Mouse (Mus musculus) brain, embryonic 18.5 days (tissue): ENCODE measurements at regions not wholly inside any gene's neighbourhood (a gene's known extent, or its start where the extent isn't known, plus 50 kb on each side); places are given as distances from the start of the nearest gene placed in this dataset.

Experiments used
- DNase-seq: peaks from one replicate; pipeline ENCODE4 v3.0.0-alpha.2; 2012; ENCODE audit warnings: low read depth, low spot score

DNA sequence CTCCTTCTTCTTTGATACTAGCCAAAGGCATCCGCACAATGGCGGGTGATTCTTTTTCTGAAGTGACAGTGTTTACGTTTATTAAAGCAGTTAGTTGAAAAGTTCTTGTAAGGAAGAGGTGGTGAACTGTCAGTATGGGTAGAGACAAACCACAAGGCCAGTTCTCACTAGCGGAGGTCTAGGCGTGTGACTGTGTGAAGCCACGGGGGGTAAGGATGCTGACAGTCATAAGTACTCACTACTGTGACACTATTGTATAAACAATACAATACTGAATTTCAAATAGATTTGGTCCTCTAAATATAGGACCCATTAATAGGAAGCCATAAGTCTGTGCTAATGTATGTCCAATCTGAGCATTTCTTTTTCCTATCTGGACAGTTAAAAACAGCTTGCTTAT lies 161.9 kb downstream of the Cxcl12 start:
- DNase-seq: no peak

- DNase-seq: no peak
These were observed 162.5 kb downstream of the Cxcl12 start for GRCm38 (mm10) chr6:117330726-117331360.

DNA sequence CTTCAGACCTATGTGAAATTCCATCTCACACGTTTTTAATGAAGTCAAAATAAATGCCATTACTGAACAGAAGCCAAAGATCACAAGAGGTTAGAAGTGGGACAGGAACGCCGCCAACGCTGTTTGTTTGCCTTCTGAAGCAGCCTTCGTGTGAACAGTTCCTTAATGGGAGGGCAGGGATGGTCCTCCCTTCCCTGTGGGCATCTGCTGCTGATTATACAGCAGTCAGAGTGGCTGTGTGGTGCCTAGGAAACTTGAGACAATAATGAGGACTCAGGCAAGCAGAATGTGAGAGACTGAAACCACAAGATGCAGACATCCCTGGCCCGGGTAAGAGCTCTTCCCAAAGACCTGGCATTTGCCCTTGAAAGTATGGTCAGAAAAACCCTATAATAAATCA lies 164.3 kb downstream of the Cxcl12 start:
- DNase-seq: no peak

GRCm38 (mm10) chr6:117342123-117342522 lies 173.8 kb downstream of the Cxcl12 start:
- DNase-seq: no peak

DNA sequence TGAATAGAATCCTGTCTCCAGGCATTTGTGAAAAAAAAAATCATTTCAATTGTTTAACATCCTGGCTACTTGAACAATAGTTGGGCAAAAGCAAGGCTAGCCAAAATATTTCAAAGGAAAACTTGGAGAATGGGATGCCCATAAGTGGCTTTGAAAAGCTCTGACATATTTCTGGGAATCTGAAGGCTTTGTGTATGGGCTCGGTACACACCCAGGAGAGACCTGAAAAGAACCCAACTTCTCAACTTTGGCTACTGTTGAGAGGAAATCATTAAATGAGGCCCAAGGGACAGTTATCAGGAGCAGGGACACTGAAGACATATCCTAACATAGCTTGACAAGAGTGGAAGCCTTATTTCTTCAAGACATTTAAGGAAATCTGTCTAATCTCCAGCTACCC lies 179.0 kb downstream of the Cxcl12 start:
- no peak for DNase-seq

DNA sequence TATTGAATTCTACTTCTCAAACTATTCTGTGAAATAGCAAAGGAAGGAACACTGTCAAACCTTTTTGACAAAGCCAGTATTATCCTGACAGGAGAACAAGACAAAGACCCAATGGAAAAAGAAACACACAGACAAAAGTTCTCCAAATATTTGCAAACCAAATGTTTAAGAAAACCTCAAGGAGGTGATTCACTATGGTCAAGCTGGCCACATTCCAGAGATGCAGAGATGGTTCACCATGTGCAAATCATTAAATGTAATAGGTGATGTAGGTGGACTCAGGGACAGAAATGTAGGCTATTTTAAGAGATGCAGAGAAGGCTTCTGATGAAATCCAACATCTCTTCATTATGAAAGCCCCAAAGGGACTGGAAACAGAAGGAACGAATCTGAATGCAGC lies 183.5 kb downstream of the Cxcl12 start:
- DNase-seq: no peak

DNA sequence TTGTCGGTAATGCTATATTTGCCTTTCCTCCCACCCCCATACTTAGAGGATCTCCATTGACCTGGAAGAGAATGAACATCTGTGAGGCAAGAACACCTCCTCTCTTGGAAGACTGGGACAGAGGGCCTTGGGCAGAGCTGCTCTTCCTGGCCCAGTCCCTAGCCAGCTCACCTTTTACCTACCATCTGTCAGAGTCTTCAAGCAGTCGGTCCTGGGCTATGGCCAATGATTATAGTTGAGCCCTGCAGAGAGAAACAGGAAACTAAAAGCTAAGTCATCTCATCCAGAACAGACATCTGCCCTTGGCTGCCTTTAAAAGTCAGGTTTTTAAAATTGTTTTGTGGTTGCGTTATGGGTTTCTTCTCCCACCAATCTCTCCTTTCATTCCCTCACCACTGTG lies 184.8 kb downstream of the Cxcl12 start:
- DNase-seq: no peak

DNA sequence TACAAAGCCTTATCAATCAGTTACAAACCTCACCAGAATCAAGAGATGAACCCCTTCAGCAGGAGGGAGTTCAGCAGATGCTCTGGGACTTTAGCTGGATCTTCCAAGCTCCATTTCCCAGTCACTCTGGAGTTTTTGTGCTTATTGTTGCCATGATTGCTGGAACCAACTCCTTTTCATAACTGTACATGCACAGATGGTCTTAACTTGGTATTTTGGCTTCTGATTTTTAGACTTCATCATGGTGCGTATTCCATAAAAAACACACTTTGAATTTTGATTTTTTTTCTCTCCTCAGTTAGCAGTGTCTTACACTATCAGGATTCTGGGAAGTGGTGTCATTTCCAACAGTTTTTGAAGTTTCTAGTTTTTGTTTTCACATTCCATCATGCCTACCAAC lies 187.8 kb downstream of the Cxcl12 start:
- DNase-seq: peak; percentile 60

DNA sequence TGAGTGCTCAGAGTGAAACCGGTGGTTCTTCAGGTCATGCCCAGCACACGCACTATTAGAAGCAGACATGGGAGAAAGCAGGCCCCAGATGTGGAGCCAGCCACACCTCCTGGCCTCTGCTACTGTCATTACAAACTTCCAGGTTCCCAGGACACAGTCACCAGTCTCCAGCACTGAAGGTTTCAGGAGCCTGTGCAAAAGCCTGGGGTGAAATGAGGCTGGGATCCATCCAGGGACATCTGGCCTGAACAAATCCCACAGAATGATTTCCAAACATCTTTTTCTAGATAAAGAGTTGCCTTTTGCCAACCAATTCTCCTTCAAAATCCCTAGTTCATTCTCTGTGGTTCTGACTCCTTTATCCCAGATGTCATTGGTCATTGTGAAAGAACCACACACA lies 191.1 kb downstream of the Cxcl12 start:
- no peak for DNase-seq

DNA sequence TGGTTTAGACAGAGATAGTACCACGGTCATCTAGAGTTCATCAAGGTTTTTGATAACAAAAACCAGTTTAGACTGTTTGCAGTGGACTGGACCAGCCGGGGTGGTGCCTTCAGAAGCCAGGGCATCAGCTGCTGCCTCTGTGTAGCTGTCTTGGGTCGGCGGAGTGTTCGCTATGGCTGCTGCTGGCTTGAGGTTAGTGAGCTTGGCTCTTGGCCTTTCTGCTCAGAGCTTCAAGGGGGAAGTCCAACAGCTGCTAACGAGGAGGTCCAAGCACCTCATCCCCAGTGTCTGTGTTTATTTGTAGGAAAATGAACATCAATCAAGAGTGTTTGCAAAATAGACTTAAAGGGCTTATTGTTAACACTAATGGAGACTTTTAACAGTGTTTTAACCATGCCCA lies 198.2 kb downstream of the Cxcl12 start:
- DNase-seq: no peak

- DNase-seq: no peak
These were observed 207.7 kb downstream of the Cxcl12 start for GRCm38 (mm10) chr6:117375989-117376388.

GRCm38 (mm10) chr6:117379904-117380303 lies 211.6 kb downstream of the Cxcl12 start:
- DNase-seq: no peak

DNA sequence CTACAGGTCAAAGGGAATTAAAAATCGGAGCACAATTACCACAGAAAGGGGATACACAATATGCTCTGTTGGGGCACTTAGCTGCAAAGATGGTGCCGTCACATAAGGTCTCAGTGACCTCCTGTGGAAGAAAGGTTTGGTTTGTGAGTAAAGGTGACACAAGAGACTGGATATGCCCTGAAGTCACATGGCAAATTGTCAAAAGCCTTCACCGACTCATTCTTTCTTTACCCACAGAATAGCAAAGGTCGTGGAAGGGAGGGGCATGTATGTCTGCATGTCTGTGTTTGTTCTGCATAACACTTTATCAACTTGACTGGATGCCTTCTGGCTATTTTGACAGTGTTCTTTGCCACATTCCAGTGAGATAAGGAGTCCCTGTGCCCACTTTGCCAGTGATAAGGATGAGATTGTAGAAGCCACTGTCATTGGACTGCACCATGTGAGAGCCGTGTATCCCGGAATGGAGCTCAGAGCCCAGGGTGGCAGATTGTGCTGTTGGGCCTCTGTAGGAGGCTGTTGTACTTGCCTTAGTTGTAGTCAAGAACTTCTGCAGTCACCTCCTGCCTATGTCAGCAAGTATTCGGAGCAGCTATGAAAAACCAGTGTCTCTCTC lies 222.0 kb downstream of the Cxcl12 start:
- no peak for DNase-seq

GRCm38 (mm10) chr6:117393480-117393879 lies 225.1 kb downstream of the Cxcl12 start:
- no peak for DNase-seq

DNA sequence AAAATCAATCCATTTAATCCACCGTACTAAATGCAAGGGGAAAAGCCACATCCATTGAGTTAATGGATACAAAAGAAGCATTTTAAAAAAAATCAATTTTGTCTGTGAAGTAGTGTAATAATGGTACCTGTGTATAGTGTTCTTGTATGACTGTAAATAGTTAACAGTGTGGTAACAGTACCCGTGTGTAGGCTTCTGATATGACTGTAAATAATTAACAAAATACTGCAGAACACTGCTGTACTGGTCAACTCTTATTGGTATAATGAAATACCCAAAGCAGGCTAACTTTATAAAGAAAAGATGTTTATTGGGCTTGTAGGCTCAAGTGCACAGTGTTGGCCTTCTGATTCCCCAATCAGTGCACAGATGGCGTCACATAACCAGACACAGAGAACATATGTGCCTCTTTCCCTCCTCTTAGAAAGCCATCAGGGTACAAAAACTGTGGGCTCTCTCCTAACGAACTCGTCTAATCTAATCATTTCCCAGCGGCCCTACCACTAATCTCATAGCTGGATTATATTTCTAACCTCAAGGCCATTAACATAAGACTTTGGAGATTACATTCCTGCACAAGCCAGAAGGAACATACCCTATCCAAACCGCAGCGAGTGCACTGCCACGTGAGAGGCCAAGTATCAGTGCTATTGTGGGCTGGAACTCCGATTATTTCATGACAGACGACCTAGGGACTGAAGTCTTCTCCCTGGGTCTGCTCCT lies 237.4 kb downstream of the Cxcl12 start:
- DNase-seq: no peak

DNA sequence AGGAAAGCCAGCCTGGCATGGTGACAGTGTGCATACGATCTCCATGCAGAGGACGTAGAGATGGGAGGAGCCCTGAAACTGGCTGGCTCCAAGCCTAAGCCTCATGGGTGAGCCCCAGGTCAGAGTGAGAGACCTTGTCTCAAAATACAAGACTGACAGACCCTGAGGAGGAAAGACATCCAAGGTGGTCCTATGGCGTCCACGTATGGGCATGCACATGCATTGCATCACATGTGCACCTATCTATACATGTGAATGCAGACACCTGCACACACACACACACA lies 237.9 kb downstream of the Cxcl12 start:
- DNase-seq: no peak

- no peak for DNase-seq
These were observed 238.4 kb downstream of the Cxcl12 start for GRCm38 (mm10) chr6:117406757-117407156.

- DNase-seq: no peak
These were observed 239.0 kb downstream of the Cxcl12 start for GRCm38 (mm10) chr6:117407206-117407858.

GRCm38 (mm10) chr6:117407953-117408352 lies 239.6 kb downstream of the Cxcl12 start:
- no peak for DNase-seq

- DNase-seq: no peak
These were observed 240.8 kb downstream of the Cxcl12 start for GRCm38 (mm10) chr6:117408971-117409783.

GRCm38 (mm10) chr6:117414926-117415325 lies 246.6 kb downstream of the Cxcl12 start:
- no peak for DNase-seq

- no peak for DNase-seq
These were observed 247.6 kb downstream of the Cxcl12 start for GRCm38 (mm10) chr6:117415901-117416300.
